Mouse (Mus musculus) bone marrow, adult 2 months (tissue): ENCODE results near the gene Polr3c. TPM values are rescaled to one million over a fixed set of nuclear protein-coding genes. Genes with fewer than 3 reads are reported as not detected.

Experiments used
- H3K27ac ChIP-seq: fragments of 200-500 bp; 2 replicates; pipeline ENCODE4 v1.5.1; 2012; ENCODE audit warnings: low read depth, mild to moderate bottlenecking, control low read depth, inconsistent platforms, low read length; ENCODE audit not compliant: control insufficient read depth, poor library complexity, insufficient read depth
- H3K4me1 ChIP-seq: fragments of 200-500 bp; 2 replicates; pipeline ENCODE4 v1.6.1; 2011; ENCODE audit warnings: low read length; ENCODE audit not compliant: control insufficient read depth, insufficient read depth
- H3K4me3 ChIP-seq: fragments of 200-500 bp; replicated peaks from 2 replicates; pipeline ENCODE3; 2011; ENCODE audit warnings: mild to moderate bottlenecking, low read depth, low read length, control low read depth; ENCODE audit not compliant: control insufficient read depth
- CTCF ChIP-seq: fragments of 200-500 bp; IDR thresholded peaks from 2 replicates; pipeline ENCODE4 v1.5.1; 2011; ENCODE audit warnings: low read length, control low read depth; ENCODE audit not compliant: control insufficient read depth, insufficient read depth
- POLR2A ChIP-seq: fragments of 200-500 bp; IDR thresholded peaks from 2 replicates; pipeline ENCODE4 v1.6.1; 2011; ENCODE audit warnings: low read depth, mild to moderate bottlenecking, control low read depth, low read length, borderline replicate concordance; ENCODE audit not compliant: control insufficient read depth
- WGBS: fragments of 180-500 bp; shearing (Covaris S2); methylation state at CpG from one replicate; pipeline ENCODE4 v1.1.7; 2018; 5-methylcytosine and 5-hydroxymethylcytosine counted together
- polyA plus RNA-seq: library from polyadenylated mRNA; stranded (reverse); fragments of >200 nt; gene quantifications from 2 replicates; pipeline ENCODE4 v1.2.4, GENCODE M21; 2011; ENCODE audit warnings: low replicate concordance; ENCODE audit not compliant: missing spikeins, insufficient read depth, insufficient read length

The Polr3c gene
- polyA plus RNA-seq, 1 experiment, result 26.5 TPM

- 73% methylated on average over 7 of the region's 7 CpGs for WGBS
- H3K27ac ChIP-seq, result no peak overlapping the region
- TF ChIP-seq CTCF, result no peak
- no peak for TF ChIP-seq POLR2A
Observed at GRCm38 (mm10) chr3:96706984-96707383, 20.4 kb downstream of the Polr3c start.

GRCm38 (mm10) chr3:96706217-96706616 lies 21.2 kb downstream of the Polr3c start:
- Histone ChIP-seq H3K4me1 (no peaks in the 10 kb centered on the region), H3K4me3 (no peak overlapping the region), H3K27ac (no peak overlapping the region)
- WGBS, result 79% methylated on average over 11 of the region's 11 CpGs
- TF ChIP-seq CTCF (no peak), POLR2A (no peak)

More at GRCm38 (mm10) chr3:96706984-96707383, 20.4 kb downstream of the Polr3c start:
- Histone ChIP-seq H3K4me3 (no peak overlapping the region), H3K4me1 (no peaks in the 10 kb centered on the region)

GRCm38 (mm10) chr3:96704778-96705177 lies 22.6 kb downstream of the Polr3c start:
- 72% methylated on average over 11 of the region's 11 CpGs for WGBS
- TF ChIP-seq POLR2A, result no peak
- TF ChIP-seq CTCF, result peak; percentile 42; the same call in 1 of the 2 replicates
- Histone ChIP-seq H3K4me3 (no peak overlapping the region), H3K27ac (no peak overlapping the region), H3K4me1 (no peaks in the 10 kb centered on the region)

- TF ChIP-seq CTCF, result no peak
- no peak for TF ChIP-seq POLR2A
- Histone ChIP-seq H3K4me1 (no peaks in the 10 kb centered on the region; the same call in 1 of the 2 replicates), H3K27ac (no peak overlapping the region), H3K4me3 (no peak overlapping the region)
- 94% methylated on average over 4 of the region's 4 CpGs for whole genome bisulfite sequencing
Observed at GRCm38 (mm10) chr3:96701003-96701402, 26.4 kb downstream of the Polr3c start.

- Histone ChIP-seq H3K27ac (no peak overlapping the region), H3K4me1 (no peaks in the 10 kb centered on the region; the same call in 1 of the 2 replicates), H3K4me3 (no peak overlapping the region)
- 63% methylated on average over 7 of the region's 7 CpGs for WGBS
- TF ChIP-seq CTCF (no peak), POLR2A (no peak)
Observed at GRCm38 (mm10) chr3:96700376-96700775, 27.1 kb downstream of the Polr3c start.

GRCm38 (mm10) chr3:96698993-96699690 lies 28.3 kb downstream of the Polr3c start:
- H3K4me3 ChIP-seq, result no peak overlapping the region
- no peak overlapping the region for H3K27ac ChIP-seq
- TF ChIP-seq POLR2A, result no peak
- TF ChIP-seq CTCF, result no peak
- 90% methylated on average over 19 of the region's 19 CpGs for WGBS
- no peaks in the 10 kb centered on the region; the same call in 1 of the 2 replicates for H3K4me1 ChIP-seq

GRCm38 (mm10) chr3:96696766-96697732 lies 30.4 kb downstream of the Polr3c start:
- Histone ChIP-seq H3K4me3 (peak overlapping the region; percentile 90), H3K27ac (peak overlapping the region; percentile 99), H3K4me1 (no peaks in the 10 kb centered on the region; the same call in 1 of the 2 replicates)
- WGBS, result under 1% methylated on average over 83 of the region's 85 CpGs
- TF ChIP-seq CTCF (no peak), POLR2A (0 out of 2 replicates have a peak, but pooled peaks have one; percentile 24)

GRCm38 (mm10) chr3:96696198-96696765 lies 31.1 kb downstream of the Polr3c start, which contains the start of gene Pias3:
Gene Pias3 (plus strand): TSS chr3:96696384.
- no peaks in the 10 kb centered on the region; the same call in 1 of the 2 replicates for H3K4me1 ChIP-seq
- TF ChIP-seq CTCF, result no peak
- peak; percentile 64; the same call in 1 of the 2 replicates for TF ChIP-seq POLR2A

More at GRCm38 (mm10) chr3:96696198-96696765, 31.1 kb downstream of the Polr3c start, which contains the start of gene Pias3:
- WGBS, result 1% methylated on average over 35 of the region's 35 CpGs
- peak within 1 kb of the TSS; percentile 99 for H3K27ac ChIP-seq
- peak within 1 kb of the TSS; percentile 90 for H3K4me3 ChIP-seq
